Mouse (Mus musculus) kidney, postnatal 0 days (tissue): ENCODE results near the gene Gstt1. TPM values are rescaled to one million over a fixed set of nuclear protein-coding genes. Genes with fewer than 3 reads are reported as not detected.

ENCODE experiments used
- ATAC-seq: fragments of 200-750 bp; cut with Nextera tagmentation; replicated peaks from 2 replicates; pipeline ENCODE4 v1.8.0; 2017; ENCODE audit warnings: low read depth, moderate number of reproducible peaks, moderate TSS enrichment, moderate library complexity; ENCODE audit not compliant: low FRiP score
- DNase-seq: peaks from one replicate; pipeline ENCODE4 v3.0.0-alpha.2; 2016; ENCODE audit warnings: low spot score
- H3K27ac ChIP-seq: fragments of 300-500 bp; sonication (generic); 2 replicates; pipeline ENCODE4 v1.5.1; 2014; ENCODE audit warnings: mild to moderate bottlenecking
- H3K27me3 ChIP-seq: fragments of 300-500 bp; sonication (generic); 2 replicates; pipeline ENCODE4 v1.6.1; 2014; ENCODE audit warnings: low read length, mixed read lengths; ENCODE audit not compliant: insufficient read depth
- H3K36me3 ChIP-seq: fragments of 300-500 bp; sonication (generic); 2 replicates; pipeline ENCODE4 v1.6.1; 2014; ENCODE audit warnings: low read length, mixed read lengths; ENCODE audit not compliant: insufficient read depth
- H3K4me1 ChIP-seq: fragments of 300-500 bp; sonication (generic); replicated peaks from 2 replicates; pipeline ENCODE4 v1.6.1; 2014; ENCODE audit warnings: antibody characterized with exemption, low read length, mixed read lengths; ENCODE audit not compliant: insufficient read depth
- H3K4me2 ChIP-seq: fragments of 300-500 bp; sonication (generic); 2 replicates; pipeline ENCODE4 v1.6.1; 2014; ENCODE audit warnings: mild to moderate bottlenecking, low read length, moderate library complexity, mixed read lengths
- H3K4me3 ChIP-seq: fragments of 300-500 bp; sonication (generic); replicated peaks from 2 replicates; pipeline ENCODE4 v1.5.1; 2014; ENCODE audit warnings: low read depth, low read length
- H3K9ac ChIP-seq: fragments of 300-500 bp; sonication (generic); 2 replicates; pipeline ENCODE4 v1.6.1; 2014; ENCODE audit warnings: low read depth, low read length
- H3K9me3 ChIP-seq: fragments of 300-500 bp; sonication (generic); replicated peaks from 2 replicates; pipeline ENCODE4 v1.6.1; 2016; ENCODE audit warnings: low read length, inconsistent platforms, mixed read lengths
- CTCF ChIP-seq: IDR thresholded peaks from 2 replicates; pipeline ENCODE4 v1.5.1; 2016; ENCODE audit warnings: antibody characterized with exemption, low read depth, mild to moderate bottlenecking, moderate library complexity
- WGBS: fragments of 180-500 bp; shearing (Covaris S2); extraction: QIAGEN DNeasy Blood & Tissue Kit; methylation state at CpG from one replicate; pipeline ENCODE4 v1.1.7; 2014; 5-methylcytosine and 5-hydroxymethylcytosine counted together
- polyA plus RNA-seq: library from polyadenylated mRNA; unstranded; fragments of >200 nt; fragmentation: Nextera tagmentation; extraction: Ambion mirVana; gene quantifications from 2 replicates; pipeline ENCODE4 v1.2.1, GENCODE M21; 2015

The Gstt1 gene
- polyA plus RNA-seq, 1 experiment from 2014 or later: 33.2 TPM

GRCm38 (mm10) chr10:75822443-75822842 is 24.1 kb upstream of the Gstt1 start, which contains the start of gene Gstt4:
Gene Gstt4, minus strand, starts transcription at chr10:75822543.
- H3K4me1 ChIP-seq: no peaks in the 10 kb centered on the region
- H3K27me3 ChIP-seq: no peaks in the 10 kb centered on the region
- no peaks in the 10 kb centered on the region for H3K36me3 ChIP-seq
- WGBS: 97% methylated on average over 2 of the region's 2 CpGs
- H3K27ac ChIP-seq: no peak within 1 kb of the TSS
- no peak within 1 kb of the TSS for H3K4me2 ChIP-seq
- TF ChIP-seq CTCF: no peak
- H3K9me3 ChIP-seq: no peaks in the 10 kb centered on the region
- DNase-seq (no peak), ATAC-seq (no peak)
- no peak within 1 kb of the TSS for H3K4me3 ChIP-seq
- H3K9ac ChIP-seq: no peak within 1 kb of the TSS

GRCm38 (mm10) chr10:75819882-75820281 is 21.5 kb upstream of the Gstt1 start:
- Histone ChIP-seq H3K27ac (no peak overlapping the region), H3K9ac (no peak overlapping the region), H3K27me3 (no peaks in the 10 kb centered on the region), H3K4me2 (no peak overlapping the region), H3K4me1 (no peaks in the 10 kb centered on the region), H3K36me3 (no peaks in the 10 kb centered on the region), H3K4me3 (no peak overlapping the region), H3K9me3 (no peaks in the 10 kb centered on the region)
- 78% methylated on average over 5 of the region's 5 CpGs for WGBS
- no peak for DNase-seq
- no peak for ATAC-seq
- TF ChIP-seq CTCF: no peak

- DNase-seq (no peak), ATAC-seq (no peak)
- Histone ChIP-seq H3K36me3 (no peaks in the 10 kb centered on the region), H3K9me3 (no peaks in the 10 kb centered on the region), H3K4me1 (no peaks in the 10 kb centered on the region), H3K9ac (no peak overlapping the region), H3K27me3 (no peaks in the 10 kb centered on the region), H3K27ac (no peak overlapping the region), H3K4me2 (no peak overlapping the region), H3K4me3 (no peak overlapping the region)
- TF ChIP-seq CTCF: peak; percentile 30; the same call in 1 of the 2 replicates
- WGBS: 62% methylated on average over 10 of the region's 10 CpGs
Observed at GRCm38 (mm10) chr10:75818641-75819040, 20.3 kb upstream of the Gstt1 start.

DNA sequence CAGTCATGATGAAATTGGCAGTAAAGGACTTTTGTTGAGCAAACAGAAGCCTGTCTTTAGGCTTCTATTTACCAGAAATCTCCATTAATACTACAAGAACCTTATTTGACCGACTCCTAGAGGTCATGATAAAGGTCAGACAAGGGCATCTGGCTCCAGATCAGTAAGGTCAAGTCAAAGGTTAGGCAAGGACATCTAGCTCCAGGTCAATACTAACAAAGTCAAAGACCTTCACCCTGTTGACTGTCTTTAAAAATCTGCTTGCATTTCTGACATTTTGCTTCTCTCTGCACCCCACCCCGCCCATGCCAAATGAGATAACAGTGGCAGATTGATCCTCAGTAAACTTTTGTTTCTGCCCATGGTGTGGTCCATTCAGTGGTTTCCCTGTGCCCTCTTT is 5.8 kb upstream of the Gstt1 start:
- Histone ChIP-seq H3K4me1 (no peaks in the 10 kb centered on the region), H3K36me3 (no peaks in the 10 kb centered on the region), H3K27ac (no peak overlapping the region), H3K4me3 (no peak overlapping the region), H3K4me2 (no peak overlapping the region), H3K27me3 (no peaks in the 10 kb centered on the region), H3K9ac (no peak overlapping the region), H3K9me3 (no peaks in the 10 kb centered on the region; the same call in 1 of the 2 replicates)
- no peak for TF ChIP-seq CTCF
- DNase-seq (no peak), ATAC-seq (no peak)
- 65% methylated on average over 2 of the region's 2 CpGs for WGBS

GRCm38 (mm10) chr10:75797619-75798175 is 687 bp downstream of the Gstt1 start:
- no peaks in the 10 kb centered on the region for H3K9me3 ChIP-seq
- no peaks in the 10 kb centered on the region; the same call in 1 of the 2 replicates for H3K4me1 ChIP-seq
- H3K36me3 ChIP-seq: no peaks in the 10 kb centered on the region
- H3K4me2 ChIP-seq: peak overlapping the region; percentile 93
- no peaks in the 10 kb centered on the region for H3K27me3 ChIP-seq
- no peak for ATAC-seq
- peak overlapping the region; percentile 49 for H3K9ac ChIP-seq
- H3K4me3 ChIP-seq: peak overlapping the region; percentile 45
- DNase-seq: peak; percentile 50
- WGBS: 2% methylated on average over 12 of the region's 12 CpGs
- H3K27ac ChIP-seq: no peak overlapping the region
- TF ChIP-seq CTCF: no peak

DNA sequence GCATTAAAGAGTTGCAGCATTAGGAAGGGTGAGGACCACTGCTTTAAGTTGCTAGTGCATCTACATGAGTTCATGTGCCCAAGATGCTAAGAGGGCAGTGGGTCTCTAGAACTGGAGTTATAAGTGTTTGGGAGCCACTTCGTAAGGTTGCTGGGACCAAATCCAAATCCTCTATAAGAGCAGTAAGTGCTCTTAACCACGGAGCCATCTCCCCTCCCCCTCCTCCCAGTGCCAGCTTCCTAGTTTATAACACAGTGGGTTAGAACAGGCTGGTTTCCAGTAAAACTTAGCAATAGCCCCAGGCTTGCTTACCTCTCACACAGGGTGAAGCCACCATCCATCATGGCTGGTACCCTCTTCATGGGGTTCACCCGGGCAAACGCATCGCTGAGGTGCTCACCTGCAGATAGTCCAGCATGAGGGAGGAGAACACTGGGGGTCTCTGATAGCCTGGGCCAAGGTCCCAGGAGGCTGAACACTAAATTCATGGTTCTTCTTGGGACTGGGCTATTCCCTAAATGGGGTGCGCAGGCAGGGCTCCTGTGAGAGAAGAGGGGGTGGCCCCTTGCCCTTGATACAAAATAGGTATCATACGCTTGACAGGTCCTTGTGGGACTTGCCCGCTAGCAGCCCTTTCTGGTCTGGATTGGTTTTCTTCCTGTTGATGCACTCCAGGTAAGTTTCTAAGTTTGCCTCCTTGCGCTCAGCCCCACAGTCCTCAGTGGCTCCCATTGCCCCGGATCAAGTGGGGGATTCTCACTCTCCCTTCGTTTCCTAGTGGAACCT is 1.5 kb downstream of the Gstt1 start:
- peak overlapping the region; percentile 93 for H3K4me2 ChIP-seq
- no peak for DNase-seq
- TF ChIP-seq CTCF: no peak
- H3K27ac ChIP-seq: no peak overlapping the region
- H3K9ac ChIP-seq: peak overlapping the region; percentile 49
- ATAC-seq: no peak
- peak overlapping the region; percentile 45 for H3K4me3 ChIP-seq
- no peaks in the 10 kb centered on the region for H3K36me3 ChIP-seq
- no peaks in the 10 kb centered on the region for H3K9me3 ChIP-seq
- 45% methylated on average over 11 of the region's 11 CpGs for WGBS
- H3K27me3 ChIP-seq: no peaks in the 10 kb centered on the region
- no peaks in the 10 kb centered on the region; the same call in 1 of the 2 replicates for H3K4me1 ChIP-seq
